Mouse (Mus musculus): ENCODE data around the gene Rpn2. TPM values are rescaled to one million over a fixed set of nuclear protein-coding genes. Genes with fewer than 3 reads are reported as not detected.
A peak's percentile ranks its signal among the peaks of the same experiment; 100 is the strongest.

Gene Rpn2
- polyA plus RNA-seq (2014; fragmentation: Nextera tagmentation; extraction: Ambion mirVana), result 302 and 331 TPM in 2 replicates

GRCm38 (mm10) chr2:157278717-157279415 is at the start of gene Rpn2:
Gene Rpn2, plus strand, starts transcription at chr2:157279017.
- ATAC-seq (replicated peaks; ENCODE audit: low FRiP score) (peak; percentile 100), DNase-seq (ENCODE audit: low spot score) (peak; percentile 98)
- H3K36me3 ChIP-seq (ENCODE audit: control insufficient read depth, insufficient read depth, low read length), result peaks cover 17% of the 10 kb centered on the region
- H3K4me2 ChIP-seq, result peak within 1 kb of the TSS; percentile 80
- H3K9me3 ChIP-seq (ENCODE audit: control insufficient read depth, low read length), result no peaks in the 10 kb centered on the region
- peaks cover 10% of the 10 kb centered on the region for H3K4me1 ChIP-seq (replicated peaks; ENCODE audit: control insufficient read depth, insufficient read depth, low read length)
- H3K9ac ChIP-seq (ENCODE audit: low read depth, low read length), result peak within 1 kb of the TSS; percentile 75
- no peaks in the 10 kb centered on the region for H3K27me3 ChIP-seq (replicated peaks; ENCODE audit: control insufficient read depth, insufficient read depth, low read length)
- WGBS, result under 1% methylated on average over 63 of the region's 64 CpGs
- peak within 1 kb of the TSS; percentile 67 for H3K4me3 ChIP-seq (ENCODE audit: low read depth, low read length)
- peak within 1 kb of the TSS; percentile 58 for H3K27ac ChIP-seq (ENCODE audit: low read depth, low read length)

GRCm38 (mm10) chr2:157235946-157236345 is 42.9 kb upstream of the Rpn2 start:
- H3K27me3 ChIP-seq (replicated peaks; ENCODE audit: control insufficient read depth, insufficient read depth, low read length), result no peaks in the 10 kb centered on the region; the same call in 1 of the 2 replicates
- no peaks in the 10 kb centered on the region for H3K36me3 ChIP-seq (ENCODE audit: control insufficient read depth, insufficient read depth, low read length)
- no peak overlapping the region for H3K4me3 ChIP-seq (ENCODE audit: low read depth, low read length)
- ATAC-seq (replicated peaks; ENCODE audit: low FRiP score) (no peak), DNase-seq (ENCODE audit: low spot score) (no peak)
- H3K27ac ChIP-seq (ENCODE audit: low read depth, low read length), result no peak overlapping the region
- H3K4me1 ChIP-seq (replicated peaks; ENCODE audit: control insufficient read depth, insufficient read depth, low read length), result no peaks in the 10 kb centered on the region
- no peaks in the 10 kb centered on the region for H3K9me3 ChIP-seq (ENCODE audit: control insufficient read depth, low read length)
- no peak overlapping the region for H3K9ac ChIP-seq (ENCODE audit: low read depth, low read length)
- 86% methylated on average over 8 of the region's 8 CpGs for WGBS
- H3K4me2 ChIP-seq, result no peak overlapping the region

- ATAC-seq (replicated peaks; ENCODE audit: low FRiP score) (no peak), DNase-seq (ENCODE audit: low spot score) (no peak)
- 40% methylated on average over 5 of the region's 5 CpGs for WGBS
These were observed 33.8 kb upstream of the Rpn2 start for GRCm38 (mm10) chr2:157245001-157245400.

GRCm38 (mm10) chr2:157245603-157246002 is 33.2 kb upstream of the Rpn2 start:
- H3K9ac ChIP-seq (ENCODE audit: low read depth, low read length), result no peak overlapping the region
- ATAC-seq (replicated peaks; ENCODE audit: low FRiP score) (no peak), DNase-seq (ENCODE audit: low spot score) (no peak)
- 66% methylated on average over 2 of the region's 2 CpGs for WGBS
- H3K27me3 ChIP-seq (replicated peaks; ENCODE audit: control insufficient read depth, insufficient read depth, low read length), result no peaks in the 10 kb centered on the region; the same call in 1 of the 2 replicates
- H3K4me2 ChIP-seq, result no peak overlapping the region
- H3K4me1 ChIP-seq (replicated peaks; ENCODE audit: control insufficient read depth, insufficient read depth, low read length), result no peaks in the 10 kb centered on the region
- H3K9me3 ChIP-seq (ENCODE audit: control insufficient read depth, low read length), result no peaks in the 10 kb centered on the region
- no peaks in the 10 kb centered on the region for H3K36me3 ChIP-seq (ENCODE audit: control insufficient read depth, insufficient read depth, low read length)
- H3K4me3 ChIP-seq (ENCODE audit: low read depth, low read length), result no peak overlapping the region
- no peak overlapping the region for H3K27ac ChIP-seq (ENCODE audit: low read depth, low read length)

More at GRCm38 (mm10) chr2:157245001-157245400, 33.8 kb upstream of the Rpn2 start:
- no peak overlapping the region for H3K9ac ChIP-seq (ENCODE audit: low read depth, low read length)
- H3K36me3 ChIP-seq (ENCODE audit: control insufficient read depth, insufficient read depth, low read length), result no peaks in the 10 kb centered on the region
- no peaks in the 10 kb centered on the region for H3K4me1 ChIP-seq (replicated peaks; ENCODE audit: control insufficient read depth, insufficient read depth, low read length)
- no peak overlapping the region for H3K27ac ChIP-seq (ENCODE audit: low read depth, low read length)
- H3K4me2 ChIP-seq, result no peak overlapping the region
- no peak overlapping the region for H3K4me3 ChIP-seq (ENCODE audit: low read depth, low read length)
- H3K9me3 ChIP-seq (ENCODE audit: control insufficient read depth, low read length), result no peaks in the 10 kb centered on the region
- no peaks in the 10 kb centered on the region; the same call in 1 of the 2 replicates for H3K27me3 ChIP-seq (replicated peaks; ENCODE audit: control insufficient read depth, insufficient read depth, low read length)

GRCm38 (mm10) chr2:157248111-157248510 is 30.7 kb upstream of the Rpn2 start:
- no peak overlapping the region for H3K4me3 ChIP-seq (ENCODE audit: low read depth, low read length)
- ATAC-seq (replicated peaks; ENCODE audit: low FRiP score) (no peak), DNase-seq (ENCODE audit: low spot score) (no peak)
- H3K4me1 ChIP-seq (replicated peaks; ENCODE audit: control insufficient read depth, insufficient read depth, low read length), result no peaks in the 10 kb centered on the region
- H3K4me2 ChIP-seq, result no peak overlapping the region
- H3K9ac ChIP-seq (ENCODE audit: low read depth, low read length), result no peak overlapping the region
- H3K27ac ChIP-seq (ENCODE audit: low read depth, low read length), result no peak overlapping the region
- H3K9me3 ChIP-seq (ENCODE audit: control insufficient read depth, low read length), result no peaks in the 10 kb centered on the region
- H3K27me3 ChIP-seq (replicated peaks; ENCODE audit: control insufficient read depth, insufficient read depth, low read length), result no peaks in the 10 kb centered on the region; the same call in 1 of the 2 replicates
- H3K36me3 ChIP-seq (ENCODE audit: control insufficient read depth, insufficient read depth, low read length), result no peaks in the 10 kb centered on the region

GRCm38 (mm10) chr2:157259720-157260119 is 19.1 kb upstream of the Rpn2 start:
- Histone ChIP-seq H3K9ac (ENCODE audit: low read depth, low read length) (no peak overlapping the region), H3K4me3 (ENCODE audit: low read depth, low read length) (no peak overlapping the region), H3K27me3 (replicated peaks; ENCODE audit: control insufficient read depth, insufficient read depth, low read length) (no peaks in the 10 kb centered on the region), H3K4me2 (no peak overlapping the region), H3K9me3 (ENCODE audit: control insufficient read depth, low read length) (no peaks in the 10 kb centered on the region), H3K27ac (ENCODE audit: low read depth, low read length) (no peak overlapping the region), H3K36me3 (ENCODE audit: control insufficient read depth, insufficient read depth, low read length) (no peaks in the 10 kb centered on the region), H3K4me1 (replicated peaks; ENCODE audit: control insufficient read depth, insufficient read depth, low read length) (no peaks in the 10 kb centered on the region)
- WGBS, result 9% methylated on average over 5 of the region's 5 CpGs
- ATAC-seq (replicated peaks; ENCODE audit: low FRiP score) (peak; percentile 64; the same call in 1 of the 2 replicates), DNase-seq (ENCODE audit: low spot score) (peak; percentile 54)

GRCm38 (mm10) chr2:157261930-157262329 is 16.9 kb upstream of the Rpn2 start:
- no peak overlapping the region for H3K27ac ChIP-seq (ENCODE audit: low read depth, low read length)
- ATAC-seq (replicated peaks; ENCODE audit: low FRiP score) (no peak), DNase-seq (ENCODE audit: low spot score) (no peak)
- H3K36me3 ChIP-seq (ENCODE audit: control insufficient read depth, insufficient read depth, low read length), result no peaks in the 10 kb centered on the region
- H3K9me3 ChIP-seq (ENCODE audit: control insufficient read depth, low read length), result no peaks in the 10 kb centered on the region
- no peaks in the 10 kb centered on the region for H3K4me1 ChIP-seq (replicated peaks; ENCODE audit: control insufficient read depth, insufficient read depth, low read length)
- no peak overlapping the region for H3K4me3 ChIP-seq (ENCODE audit: low read depth, low read length)
- WGBS, result 77% methylated on average over 5 of the region's 5 CpGs
- H3K9ac ChIP-seq (ENCODE audit: low read depth, low read length), result no peak overlapping the region
- no peaks in the 10 kb centered on the region for H3K27me3 ChIP-seq (replicated peaks; ENCODE audit: control insufficient read depth, insufficient read depth, low read length)
- no peak overlapping the region for H3K4me2 ChIP-seq

- no peak overlapping the region for H3K4me2 ChIP-seq
- WGBS, result 74% methylated on average over 9 of the region's 9 CpGs
- no peak for ATAC-seq (replicated peaks; ENCODE audit: low FRiP score)
These were observed 16.3 kb upstream of the Rpn2 start for GRCm38 (mm10) chr2:157262506-157262905.

GRCm38 (mm10) chr2:157263101-157263500 is 15.7 kb upstream of the Rpn2 start:
- DNase-seq (ENCODE audit: low spot score), result no peak
- H3K4me1 ChIP-seq (replicated peaks; ENCODE audit: control insufficient read depth, insufficient read depth, low read length), result no peaks in the 10 kb centered on the region
- no peak overlapping the region for H3K4me2 ChIP-seq
- ATAC-seq (replicated peaks; ENCODE audit: low FRiP score), result no peak
- H3K27ac ChIP-seq (ENCODE audit: low read depth, low read length), result no peak overlapping the region
- H3K27me3 ChIP-seq (replicated peaks; ENCODE audit: control insufficient read depth, insufficient read depth, low read length), result no peaks in the 10 kb centered on the region
- no peaks in the 10 kb centered on the region for H3K9me3 ChIP-seq (ENCODE audit: control insufficient read depth, low read length)
- no peak overlapping the region for H3K9ac ChIP-seq (ENCODE audit: low read depth, low read length)
- no peaks in the 10 kb centered on the region for H3K36me3 ChIP-seq (ENCODE audit: control insufficient read depth, insufficient read depth, low read length)
- WGBS, result 91% methylated on average over 1 of the region's 1 CpGs
- no peak overlapping the region for H3K4me3 ChIP-seq (ENCODE audit: low read depth, low read length)

More at GRCm38 (mm10) chr2:157262506-157262905, 16.3 kb upstream of the Rpn2 start:
- no peak for DNase-seq (ENCODE audit: low spot score)
- Histone ChIP-seq H3K9me3 (ENCODE audit: control insufficient read depth, low read length) (no peaks in the 10 kb centered on the region), H3K4me3 (ENCODE audit: low read depth, low read length) (no peak overlapping the region), H3K36me3 (ENCODE audit: control insufficient read depth, insufficient read depth, low read length) (no peaks in the 10 kb centered on the region), H3K9ac (ENCODE audit: low read depth, low read length) (no peak overlapping the region), H3K27ac (ENCODE audit: low read depth, low read length) (no peak overlapping the region), H3K4me1 (replicated peaks; ENCODE audit: control insufficient read depth, insufficient read depth, low read length) (no peaks in the 10 kb centered on the region), H3K27me3 (replicated peaks; ENCODE audit: control insufficient read depth, insufficient read depth, low read length) (no peaks in the 10 kb centered on the region)
